Mouse (Mus musculus): ENCODE results near the gene Brd4.

Gene Brd4

GRCm38 (mm10) chr17:32284262-32285137 lies at the start of gene Brd4:
TSS of gene Brd4 (minus strand) at chr17:32284722.
- peak; percentile 87 for DNase-seq (ENCODE audit: low spot score)

DNA sequence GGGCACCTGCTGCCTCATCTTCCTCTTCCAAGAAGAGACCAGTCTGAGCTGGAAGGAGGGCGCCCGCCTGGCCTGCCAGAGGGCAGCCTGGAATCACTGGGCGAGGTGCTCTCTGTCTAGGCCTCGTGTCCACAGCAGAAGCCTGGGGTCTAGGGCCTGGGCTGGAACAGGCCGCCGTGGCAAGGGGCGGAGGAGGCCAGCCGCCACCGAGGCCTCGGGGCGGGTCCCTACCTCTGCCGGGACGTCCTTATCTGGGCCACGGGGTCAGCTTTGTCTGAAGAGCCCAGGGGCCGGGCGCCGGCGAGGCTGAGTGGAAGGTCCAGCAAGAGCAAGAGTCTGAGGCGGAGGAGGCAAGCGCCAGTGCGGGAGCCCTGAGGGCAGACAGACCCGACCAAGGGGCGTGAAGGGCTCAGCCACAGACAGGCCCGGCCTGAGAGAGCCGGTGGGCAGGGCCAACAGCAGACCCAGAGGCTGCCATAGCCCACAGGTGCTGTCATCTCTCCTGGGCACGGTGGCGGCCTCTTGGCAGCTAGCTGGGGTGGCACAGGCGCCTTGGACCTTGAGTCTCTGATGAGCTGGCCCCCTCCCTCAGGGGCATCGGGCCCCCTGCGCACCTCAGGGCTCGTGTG lies 49.3 kb upstream of the Brd4 start:
- no peak for DNase-seq (ENCODE audit: low spot score)

- DNase-seq (ENCODE audit: low spot score), result no peak
Measured at GRCm38 (mm10) chr17:32327501-32327900, 43.0 kb upstream of the Brd4 start.

GRCm38 (mm10) chr17:32322809-32323208 lies 38.3 kb upstream of the Brd4 start:
- DNase-seq (ENCODE audit: low spot score), result no peak

GRCm38 (mm10) chr17:32321836-32322235 lies 37.3 kb upstream of the Brd4 start:
- peak; percentile 50 for DNase-seq (ENCODE audit: low spot score)

DNA sequence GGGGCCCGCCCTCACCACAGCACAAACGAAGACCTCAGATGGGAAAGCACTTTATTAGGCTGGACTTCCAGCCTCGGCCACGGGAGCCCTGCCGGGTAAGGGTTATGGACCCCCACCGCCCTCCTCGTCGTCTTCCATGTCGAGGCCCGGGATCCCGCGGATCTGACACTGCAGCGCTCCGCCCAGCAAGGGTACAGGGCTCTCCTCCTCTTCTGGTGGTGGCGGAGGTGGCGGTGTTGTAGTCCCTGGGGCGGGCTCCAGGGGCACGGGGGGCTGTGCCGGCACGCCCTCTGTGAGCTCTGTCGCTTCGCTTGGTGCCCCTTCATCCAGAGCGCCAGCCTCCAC lies 36.8 kb upstream of the Brd4 start:
- DNase-seq (ENCODE audit: low spot score), result no peak

GRCm38 (mm10) chr17:32320597-32321389 lies 36.3 kb upstream of the Brd4 start, which contains the start of gene Akap8:
TSS of gene Akap8 (minus strand) at chr17:32321238.
- peak; percentile 99 for DNase-seq (ENCODE audit: low spot score)

GRCm38 (mm10) chr17:32319950-32320349 lies 35.4 kb upstream of the Brd4 start:
- peak; percentile 45 for DNase-seq (ENCODE audit: low spot score)

- DNase-seq (ENCODE audit: low spot score), result no peak
Measured at GRCm38 (mm10) chr17:32317708-32318107, 33.2 kb upstream of the Brd4 start.

DNA sequence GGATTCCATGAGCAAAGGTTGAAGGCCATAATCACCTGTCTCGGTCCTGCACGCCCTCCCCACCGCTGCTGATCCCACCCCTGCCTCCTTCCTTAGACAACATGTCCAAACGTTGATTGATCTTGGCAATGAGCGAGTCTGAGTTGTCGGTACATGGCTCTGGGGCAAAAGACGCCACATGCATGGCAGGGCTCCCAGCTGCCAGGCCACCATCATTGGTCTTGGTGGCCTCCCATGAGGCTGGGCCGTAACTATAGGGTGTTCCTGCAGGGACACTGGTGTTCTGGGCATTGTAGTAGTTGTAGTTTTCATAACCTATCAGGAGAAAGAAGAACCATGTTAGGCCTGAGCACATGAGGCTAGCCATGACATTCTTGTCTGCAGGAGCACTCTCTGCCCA lies 32.5 kb upstream of the Brd4 start:
- no peak for DNase-seq (ENCODE audit: low spot score)

GRCm38 (mm10) chr17:32315560-32315959 lies 31.0 kb upstream of the Brd4 start:
- DNase-seq (ENCODE audit: low spot score), result no peak

- DNase-seq (ENCODE audit: low spot score), result no peak
Measured at GRCm38 (mm10) chr17:32313892-32314291, 29.4 kb upstream of the Brd4 start.

- DNase-seq (ENCODE audit: low spot score), result no peak
Measured at GRCm38 (mm10) chr17:32312801-32313200, 28.3 kb upstream of the Brd4 start.

GRCm38 (mm10) chr17:32307963-32308362 lies 23.4 kb upstream of the Brd4 start:
- no peak for DNase-seq (ENCODE audit: low spot score)

- DNase-seq (ENCODE audit: low spot score), result no peak
Measured at GRCm38 (mm10) chr17:32298125-32298524, 13.6 kb upstream of the Brd4 start.

- DNase-seq (ENCODE audit: low spot score), result no peak
Measured at GRCm38 (mm10) chr17:32295901-32296300, 11.4 kb upstream of the Brd4 start.

DNA sequence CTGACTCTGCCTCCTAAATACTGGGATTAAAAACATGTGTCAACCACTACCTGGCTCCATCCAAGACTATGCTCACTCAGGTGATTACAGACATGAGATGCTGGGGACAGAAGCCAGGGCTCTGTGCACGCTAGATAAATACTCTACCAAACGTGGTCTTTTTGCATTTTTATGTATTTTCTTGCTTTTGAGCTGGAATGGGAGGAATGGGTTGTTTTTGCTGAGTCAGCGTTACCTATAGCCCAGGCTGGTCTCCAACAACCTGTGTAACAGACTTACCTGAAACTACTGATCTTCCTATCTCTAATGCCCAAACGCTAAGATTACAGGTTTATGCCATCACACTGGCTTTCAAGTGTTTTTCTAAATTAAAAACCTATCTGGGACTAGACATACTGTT lies 10.6 kb upstream of the Brd4 start:
- DNase-seq (ENCODE audit: low spot score), result no peak

- peak; percentile 30 for DNase-seq (ENCODE audit: low spot score)
Measured at GRCm38 (mm10) chr17:32285138-32285670, 682 bp upstream of the Brd4 start.

DNA sequence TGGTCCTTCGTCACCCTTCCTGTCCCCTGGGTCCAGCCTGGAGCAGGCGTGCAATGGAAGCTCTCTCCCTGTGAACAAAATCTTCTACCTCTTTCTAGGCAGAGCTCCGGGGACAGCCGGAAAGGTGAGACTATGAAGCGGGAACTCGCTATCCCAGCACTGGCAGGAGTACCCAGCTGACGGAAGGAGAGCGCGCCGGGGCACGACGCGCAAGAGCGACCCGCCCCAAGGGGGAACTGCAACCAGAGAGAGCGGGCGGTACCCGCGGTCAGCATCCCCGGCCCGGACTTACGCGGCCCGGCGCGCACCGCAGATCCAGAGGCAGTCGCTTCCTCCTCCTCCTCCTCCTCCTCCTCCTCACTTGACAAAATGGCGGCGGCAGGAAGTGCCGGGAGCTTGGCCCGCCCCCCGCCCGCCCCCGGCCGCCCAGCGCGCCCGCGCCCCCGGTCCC lies 726 bp downstream of the Brd4 start:
- peak; percentile 62 for DNase-seq (ENCODE audit: low spot score)

DNA sequence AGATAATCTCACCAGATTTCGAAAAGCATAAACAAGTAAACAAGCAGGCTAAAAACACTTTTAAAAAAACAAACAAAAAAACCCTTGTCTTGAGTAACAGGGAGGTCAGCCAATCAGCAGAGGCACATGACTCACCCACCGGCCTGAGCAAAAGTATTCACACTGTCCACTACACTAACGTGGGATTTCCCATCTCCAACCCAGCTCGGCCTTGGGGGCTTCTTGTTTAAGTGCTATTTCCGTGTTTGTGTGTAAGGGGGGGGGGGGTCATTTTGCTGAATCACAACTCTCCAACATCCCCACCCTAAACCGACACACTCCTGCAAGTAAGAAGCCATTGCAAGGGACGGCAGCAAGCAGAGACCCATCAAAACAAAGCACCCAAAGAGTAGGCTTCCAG lies 1.2 kb downstream of the Brd4 start:
- peak; percentile 77 for DNase-seq (ENCODE audit: low spot score)

DNA sequence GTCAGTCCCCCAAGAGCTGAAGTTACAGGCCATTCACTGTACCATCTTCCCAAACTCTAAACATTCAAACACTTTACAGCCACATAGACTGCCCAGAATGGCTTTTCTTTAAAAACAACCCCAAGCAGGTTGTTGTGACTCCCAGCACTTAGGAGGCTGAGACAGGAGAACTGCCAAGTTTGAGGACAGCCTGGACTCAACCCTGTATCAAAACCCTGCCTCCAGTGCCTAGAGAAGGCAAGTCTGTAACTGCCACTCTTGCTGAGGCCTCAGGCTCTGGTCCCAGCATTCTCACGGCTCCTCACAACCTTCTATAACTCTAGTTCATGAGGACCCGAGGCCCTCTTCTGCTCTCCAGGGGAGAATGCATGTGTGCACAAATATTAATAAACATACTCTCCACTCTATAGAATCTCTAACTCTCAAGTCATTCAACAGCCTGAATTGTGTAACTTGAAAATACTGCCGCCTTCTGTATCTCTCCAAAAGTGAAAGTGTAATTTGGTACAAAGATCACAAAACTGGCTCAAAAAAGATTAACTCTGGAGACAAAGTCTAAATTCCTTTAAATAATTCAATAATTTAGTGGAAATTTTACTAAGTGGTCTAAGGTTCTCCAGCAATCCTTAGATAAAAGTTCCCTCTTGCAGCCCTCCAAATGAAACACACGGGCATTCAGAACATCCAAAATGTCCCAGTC lies 2.8 kb downstream of the Brd4 start:
- peak; percentile 55 for DNase-seq (ENCODE audit: low spot score)

DNA sequence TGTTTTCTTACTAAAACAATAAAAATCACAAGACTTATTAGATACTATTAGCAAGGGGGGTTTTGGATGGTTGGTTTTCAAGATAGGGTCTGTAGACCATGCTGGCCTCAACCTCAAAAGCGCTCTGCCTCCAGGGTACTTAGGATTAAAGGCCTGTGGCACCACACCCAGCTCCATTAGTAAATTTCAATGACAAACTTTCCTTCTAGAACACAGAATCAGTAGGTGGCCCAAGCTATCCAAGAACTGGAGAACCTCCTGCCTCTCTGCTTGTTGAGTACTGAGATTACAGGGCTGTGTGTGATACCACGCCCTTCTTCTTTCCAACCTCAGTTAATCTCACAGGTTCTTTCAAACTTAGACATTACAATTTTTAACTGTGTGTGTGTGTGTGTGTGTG lies 3.4 kb downstream of the Brd4 start:
- DNase-seq (ENCODE audit: low spot score), result no peak
